Mouse (Mus musculus): ENCODE results near the gene Edf1. TPM values are rescaled to one million over a fixed set of nuclear protein-coding genes. Genes with fewer than 3 reads are reported as not detected.

Gene Edf1
- total RNA-seq, 2 experiments from 2014 or later: 202 to 214 TPM

GRCm38 (mm10) chr2:25558774-25559173 is 1.1 kb downstream of the Edf1 start:
- no peak for DNase-seq (ENCODE audit: low spot score in 2 of 2)
- intact Hi-C loops (cut with DNase I): no loop called here

GRCm38 (mm10) chr2:25560551-25560950 is 2.9 kb downstream of the Edf1 start:
- intact Hi-C loops (cut with DNase I): no loop called here
- DNase-seq (ENCODE audit: low spot score in 2 of 2): no peak

DNA sequence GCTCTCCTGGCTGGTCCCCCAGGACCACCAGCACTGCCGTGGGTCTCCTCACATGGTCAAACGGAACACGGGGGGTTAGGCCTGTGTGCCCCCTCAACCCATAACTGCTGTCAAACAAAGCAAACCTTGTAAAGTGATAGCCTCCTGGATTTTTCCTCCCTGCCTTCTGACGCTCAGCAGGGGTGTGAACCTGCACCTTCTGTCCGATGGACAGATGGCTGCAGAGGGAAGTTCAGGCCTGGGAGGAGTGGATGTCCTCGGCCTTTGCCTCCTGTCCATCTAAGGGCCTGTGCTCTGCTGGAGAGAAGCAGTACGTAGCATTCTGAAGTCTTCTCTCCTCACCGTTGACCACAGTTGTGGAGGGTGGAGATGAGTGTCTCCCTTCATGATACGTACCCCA is 4.3 kb downstream of the Edf1 start:
- intact Hi-C loops (cut with DNase I): no loop called here

DNA sequence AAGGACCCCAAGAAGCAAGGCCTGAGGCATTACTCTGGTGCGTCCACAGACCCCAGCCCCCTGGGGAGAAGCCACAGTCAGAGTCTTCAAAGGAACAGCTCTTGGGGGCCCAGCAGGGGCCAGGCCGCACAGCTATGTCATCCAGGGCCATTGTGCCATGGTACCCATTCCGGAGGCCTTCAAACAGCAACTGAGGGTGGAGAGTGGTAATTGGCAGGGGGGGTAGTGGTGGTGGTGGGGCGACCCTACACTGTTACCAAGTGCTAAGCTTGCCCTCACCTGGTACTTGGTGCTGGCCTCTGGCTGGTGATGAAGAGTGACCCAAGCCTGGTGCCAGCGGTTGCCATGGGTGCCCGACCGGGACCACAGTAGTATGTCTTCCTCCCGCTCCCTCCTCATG is 8.1 kb downstream of the Edf1 start:
- intact Hi-C loops (cut with DNase I): no loop called here
- DNase-seq (ENCODE audit: low spot score in 2 of 2): no peak

More for the DNA sequence above, 4.3 kb downstream of the Edf1 start:
- no peak for DNase-seq (ENCODE audit: low spot score in 2 of 2)

- intact Hi-C loops (cut with DNase I): no loop called here
- no peak for DNase-seq (ENCODE audit: low spot score in 2 of 2)
Measured at GRCm38 (mm10) chr2:25566558-25566957, 8.9 kb downstream of the Edf1 start.

GRCm38 (mm10) chr2:25568473-25569019 is 10.9 kb downstream of the Edf1 start:
- intact Hi-C loops (cut with DNase I): no loop called here
- no peak for DNase-seq (ENCODE audit: low spot score in 2 of 2)

GRCm38 (mm10) chr2:25569323-25569722 is 11.7 kb downstream of the Edf1 start:
- DNase-seq (ENCODE audit: low spot score in 2 of 2): no peak
- intact Hi-C loops (cut with DNase I): no loop called here

DNA sequence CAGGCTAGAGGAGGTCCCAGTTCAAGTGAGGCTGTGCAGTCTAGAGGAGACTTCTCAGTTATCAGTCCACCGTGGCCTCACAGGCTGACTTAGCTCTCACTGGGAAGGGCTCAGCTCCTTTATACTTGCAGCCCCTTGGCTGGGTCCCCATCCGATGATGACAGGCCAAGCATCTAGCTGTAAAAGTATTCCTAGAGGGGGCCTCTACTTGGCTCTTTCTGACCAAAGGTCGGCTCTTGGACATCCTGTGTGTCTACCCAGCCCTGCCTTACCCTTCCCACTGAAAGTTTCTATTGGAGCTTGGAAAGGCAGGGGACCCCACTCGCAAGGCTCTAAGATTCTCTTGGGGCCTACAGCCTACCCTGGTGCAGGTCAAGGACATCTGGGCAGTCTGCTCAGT is 13.6 kb downstream of the Edf1 start:
- intact Hi-C loops (cut with DNase I): no loop called here

GRCm38 (mm10) chr2:25573068-25573467 is 15.4 kb downstream of the Edf1 start:
- DNase-seq (ENCODE audit: low spot score in 2 of 2): no peak
- intact Hi-C loops (cut with DNase I): no loop called here

More for the DNA sequence above, 13.6 kb downstream of the Edf1 start:
- no peak for DNase-seq (ENCODE audit: low spot score in 2 of 2)

GRCm38 (mm10) chr2:25574136-25574535 is 16.5 kb downstream of the Edf1 start:
- DNase-seq (ENCODE audit: low spot score in 2 of 2): no peak
- intact Hi-C loops (cut with DNase I): no loop called here

GRCm38 (mm10) chr2:25574579-25575431 is 17.2 kb downstream of the Edf1 start, which contains the start of the genes Mamdc4 and Phpt1:
Gene Mamdc4, minus strand, starts transcription at chr2:25574845.
Gene Phpt1, minus strand, starts transcription at chr2:25575224.
- intact Hi-C loops (cut with DNase I): no loop called here
- peak; percentile 97 to 98 for DNase-seq (ENCODE audit: low spot score in 2 of 2)

DNA sequence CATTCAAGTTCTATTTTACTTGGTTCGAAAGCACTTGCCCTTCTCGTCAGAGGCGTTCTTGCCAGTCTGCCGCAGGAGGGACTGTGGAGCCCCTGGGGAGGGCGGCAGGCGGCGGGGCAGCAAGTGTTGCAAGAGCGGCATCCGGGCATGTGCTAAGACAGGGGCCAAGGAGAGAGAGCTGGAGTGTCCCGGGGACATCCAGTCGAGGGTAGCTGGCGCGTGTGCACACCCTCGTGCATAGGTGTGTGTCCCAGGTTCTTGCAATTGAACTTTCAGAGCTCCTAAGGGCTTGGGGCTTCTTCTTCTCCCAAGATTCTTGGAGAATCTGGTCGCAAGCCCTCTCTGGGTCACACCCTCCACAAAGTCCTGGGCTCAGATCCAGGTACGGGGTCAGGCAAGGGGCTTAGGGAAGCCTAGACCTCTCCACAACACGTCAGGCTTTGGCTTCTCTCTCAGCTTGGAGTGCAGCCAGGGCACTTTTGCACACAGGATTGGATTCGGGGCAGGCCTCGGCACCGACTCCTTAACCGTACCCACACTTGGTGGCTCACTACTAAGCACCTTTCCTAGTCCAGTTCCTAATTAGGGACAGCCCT is 17.9 kb downstream of the Edf1 start:
- no peak for DNase-seq (ENCODE audit: low spot score in 2 of 2)
- intact Hi-C loops (cut with DNase I): no loop called here

GRCm38 (mm10) chr2:25576028-25576850 is 18.6 kb downstream of the Edf1 start:
- DNase-seq (ENCODE audit: low spot score in 2 of 2): peak; percentile 45 to 88
- intact Hi-C loops (cut with DNase I): no loop called here

GRCm38 (mm10) chr2:25576965-25577891 is 19.6 kb downstream of the Edf1 start:
- peak; percentile 39 to 67 for DNase-seq (ENCODE audit: low spot score in 2 of 2)
- intact Hi-C loops (cut with DNase I): no loop called here

DNA sequence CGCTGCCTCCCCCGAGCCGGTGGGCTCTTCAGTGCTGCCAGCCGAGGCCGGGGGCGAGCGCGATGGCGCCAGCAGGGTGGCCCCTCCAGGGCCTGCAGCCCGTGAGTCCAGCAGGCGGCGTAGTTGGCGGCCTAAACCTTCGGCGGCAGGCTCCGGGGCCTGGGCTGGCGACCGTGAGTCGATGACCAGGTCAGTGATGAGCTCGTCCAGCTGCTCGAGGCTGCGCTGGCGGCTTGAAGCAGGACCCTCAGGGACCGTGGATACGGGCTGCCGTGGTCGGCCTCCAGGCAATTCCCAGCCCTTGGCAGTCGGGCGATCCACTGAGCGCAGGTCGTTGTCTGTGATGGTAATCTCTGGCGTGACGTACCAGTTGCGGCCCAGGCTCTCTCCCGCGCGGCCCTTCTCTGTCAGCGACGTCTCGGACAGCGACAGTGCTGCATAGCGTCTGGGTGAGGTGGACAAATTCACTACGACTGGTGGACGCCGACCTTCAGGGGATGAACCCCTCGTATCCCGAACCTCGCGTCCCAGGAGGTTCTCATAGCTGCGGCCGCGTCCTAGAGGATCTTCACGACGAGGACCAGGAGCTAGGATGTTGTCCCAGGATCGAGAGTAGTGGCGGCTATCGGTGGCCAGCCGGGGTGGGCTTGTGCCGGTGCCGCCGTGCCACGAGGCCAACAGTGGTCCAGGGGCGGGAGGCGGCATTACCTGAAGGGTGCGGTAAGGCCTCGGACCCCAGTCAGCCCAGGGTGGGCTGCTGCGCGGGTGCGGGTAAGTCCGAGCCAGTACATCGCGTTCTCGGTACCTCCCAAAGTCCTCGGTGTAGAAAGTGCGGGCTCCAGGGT is 20.5 kb downstream of the Edf1 start:
- DNase-seq (ENCODE audit: low spot score in 2 of 2): no peak
- intact Hi-C loops (cut with DNase I): no loop called here

GRCm38 (mm10) chr2:25578796-25579736 is 21.4 kb downstream of the Edf1 start:
- DNase-seq (ENCODE audit: low spot score in 2 of 2): no peak
- intact Hi-C loops (cut with DNase I): no loop called here

Data from left cerebral cortex, postnatal 25 days (tissue).